Mouse (Mus musculus): ENCODE results near the gene Mthfd1l.

DNA sequence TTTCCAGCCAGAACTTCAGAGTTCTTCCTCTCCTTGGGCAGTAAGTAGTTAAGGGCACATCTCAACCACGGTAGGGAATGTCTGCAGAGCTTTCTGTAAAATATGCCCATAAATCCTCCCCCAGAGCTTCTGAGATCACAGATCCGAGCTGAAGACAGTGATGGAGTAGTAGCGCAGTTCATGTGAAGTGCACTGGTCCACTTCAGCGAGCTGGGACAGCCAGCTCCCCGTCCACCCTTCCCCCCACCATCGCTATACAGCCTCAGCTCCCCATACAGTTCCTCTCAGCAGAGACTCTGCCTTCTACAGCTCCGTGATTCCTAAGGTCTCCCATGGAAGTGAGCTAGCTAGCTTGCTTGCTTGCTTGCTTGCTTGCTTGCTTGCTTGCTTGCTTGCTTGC lies 144.2 kb downstream of the Mthfd1l start:
- TF ChIP-seq POLR2A (IDR thresholded peaks at IDR 0.05; ENCODE audit: borderline replicate concordance, insufficient read depth, low read length) (no peak), CTCF (IDR thresholded peaks at IDR 0.05; ENCODE audit: borderline replicate concordance, insufficient read depth, low read depth, low read length) (no peak)
